Comparison of ENCODE assay signal across 12 mouse cellular contexts in genomic region chr5:125024002-125024401, GRCm38 (mm10). TPM values are rescaled to one million over a fixed set of nuclear protein-coding genes. Genes with fewer than 3 reads are reported as not detected.
A peak's percentile ranks its signal among the peaks of the same experiment; 100 is the strongest.
DNase-seq lines count a peak whose midpoint lies in the region; ATAC-seq and TF ChIP-seq lines count a peak whose summit lies in the region.
"Had no signal": no experiment of that assay in that cellular context is flagged by ENCODE, and none has a peak within 500 bp of the region (broad histone marks: within the 10 kb centered on the region; RNA-seq: fewer than 3 reads in every experiment).

No protein-coding gene starts in this region.

- WGBS in forebrain, embryonic 10.5 days = 78% methylated on average over 14 of the region's 14 CpGs
- WGBS in forebrain, embryonic 13.5 days = 83% methylated on average over 14 of the region's 14 CpGs
- WGBS in liver, adult 2 months = 94% methylated on average over 14 of the region's 14 CpGs
- WGBS in liver, embryonic 12.5 days (ENCODE audit: insufficient replicate concordance) = 83% methylated on average over 14 of the region's 14 CpGs

- DNase-seq in forebrain, embryonic 10.5 days (ENCODE audit: extremely low spot score, low spot score) = peak; percentile 33
- no peak for DNase-seq in liver, adult 2 months (ENCODE audit: extremely low read depth, low read depth, low spot score)
- DNase-seq in MN1 (ENCODE audit: low spot score) = peak; percentile 25
- DNase-seq in lung, postnatal 14 days = peak; percentile 36
- DNase-seq in gastrocnemius, postnatal 14 days = no peak

- H3K4me2 ChIP-seq in forebrain, embryonic 13.5 days = no peak overlapping the region
- no peak overlapping the region for H3K4me2 ChIP-seq in liver, embryonic 12.5 days
- H3K4me2 ChIP-seq: embryonic facial prominence, embryonic 13.5 days; limb, embryonic 12.5 days had no signal

- intact Hi-C loops in gastrocnemius, postnatal 14 days (cut with DNase I; ENCODE audit: low total_unique reads) = no loop called here

- no peak overlapping the region for H3K4me3 ChIP-seq in forebrain, embryonic 10.5 days
- no peak overlapping the region for H3K4me3 ChIP-seq in forebrain, embryonic 13.5 days
- no peak overlapping the region for H3K4me3 ChIP-seq in liver, adult 2 months (ENCODE audit: insufficient read depth, low read depth, low read length)
- H3K4me3 ChIP-seq in liver, embryonic 12.5 days = no peak overlapping the region
- H3K4me3 ChIP-seq: embryonic facial prominence, embryonic 13.5 days; limb, embryonic 12.5 days had no signal

- H3K27ac ChIP-seq in forebrain, embryonic 10.5 days = no peak overlapping the region
- H3K27ac ChIP-seq in forebrain, embryonic 13.5 days = no peak overlapping the region
- no peak overlapping the region for H3K27ac ChIP-seq in liver, adult 2 months (replicated peaks; ENCODE audit: insufficient read depth, low read depth, low read length)
- no peak overlapping the region for H3K27ac ChIP-seq in liver, embryonic 12.5 days
- H3K27ac ChIP-seq: embryonic facial prominence, embryonic 13.5 days; limb, embryonic 12.5 days had no signal

- peaks cover 4% of the 10 kb centered on the region; the same call in 1 of the 2 replicates for H3K4me1 ChIP-seq in forebrain, embryonic 10.5 days
- no peaks in the 10 kb centered on the region for H3K4me1 ChIP-seq in forebrain, embryonic 13.5 days
- peaks cover 5% of the 10 kb centered on the region for H3K4me1 ChIP-seq in liver, adult 2 months (ENCODE audit: control insufficient read depth, insufficient read depth, low read length)
- no peaks in the 10 kb centered on the region for H3K4me1 ChIP-seq in liver, embryonic 12.5 days
- H3K4me1 ChIP-seq: embryonic facial prominence, embryonic 13.5 days; limb, embryonic 12.5 days had no signal

- no peaks in the 10 kb centered on the region for H3K27me3 ChIP-seq in forebrain, embryonic 10.5 days (ENCODE audit: poor library complexity, severe bottlenecking)
- H3K27me3 ChIP-seq in forebrain, embryonic 13.5 days = no peaks in the 10 kb centered on the region
- no peaks in the 10 kb centered on the region for H3K27me3 ChIP-seq in liver, adult 2 months (ENCODE audit: control insufficient read depth, insufficient read depth, low read length)
- no peaks in the 10 kb centered on the region for H3K27me3 ChIP-seq in liver, embryonic 12.5 days (replicated peaks)
- H3K27me3 ChIP-seq: embryonic facial prominence, embryonic 13.5 days; limb, embryonic 12.5 days had no signal

- no peak overlapping the region for H3K9ac ChIP-seq in forebrain, embryonic 13.5 days
- H3K9ac ChIP-seq in liver, adult 2 months (ENCODE audit: low read depth, low read length) = no peak overlapping the region
- H3K9ac ChIP-seq in liver, embryonic 12.5 days = no peak overlapping the region
- H3K9ac ChIP-seq: embryonic facial prominence, embryonic 13.5 days; limb, embryonic 12.5 days had no signal

- peaks cover 99% of the 10 kb centered on the region for H3K36me3 ChIP-seq in forebrain, embryonic 10.5 days (replicated peaks)
- H3K36me3 ChIP-seq in forebrain, embryonic 13.5 days (ENCODE audit: poor library complexity, severe bottlenecking) = peaks cover 97% of the 10 kb centered on the region
- H3K36me3 ChIP-seq in liver, adult 2 months (ENCODE audit: control insufficient read depth, insufficient read depth, low read length) = peaks cover 27% of the 10 kb centered on the region
- peaks cover 84% of the 10 kb centered on the region for H3K36me3 ChIP-seq in liver, embryonic 12.5 days
- H3K36me3 ChIP-seq: G1E had no signal

- no peak for TF ChIP-seq POLR2A in liver, adult 2 months (IDR thresholded peaks at IDR 0.05; ENCODE audit: extremely low read depth, insufficient read depth, low read length)

- no peaks in the 10 kb centered on the region for H3K9me3 ChIP-seq in forebrain, embryonic 10.5 days
- no peaks in the 10 kb centered on the region for H3K9me3 ChIP-seq in forebrain, embryonic 13.5 days (replicated peaks)
- H3K9me3 ChIP-seq in liver, embryonic 12.5 days (replicated peaks) = no peaks in the 10 kb centered on the region
- H3K9me3 ChIP-seq: embryonic facial prominence, embryonic 13.5 days; limb, embryonic 12.5 days had no signal

- no peak for ATAC-seq in forebrain, embryonic 13.5 days
- ATAC-seq in liver, embryonic 12.5 days = no peak
- no peak for ATAC-seq in frontal cortex, adult (ENCODE audit: low TSS enrichment)

- TF ChIP-seq CTCF in liver, adult 2 months (IDR thresholded peaks at IDR 0.05; ENCODE audit: low read depth, low read length) = peak; percentile 60

- H3K79me2 ChIP-seq in liver, adult 2 months (ENCODE audit: control insufficient read depth, insufficient read depth, low read length) = no peaks in the 10 kb centered on the region

RNA-seq across cellular contexts. Expression of gene Rflna, which starts 21.0 kb away (rescaled TPM):
- polyA plus RNA-seq in forebrain, embryonic 10.5 days (2016; fragmentation: Nextera tagmentation; extraction: Ambion mirVana) = 3.4 and 4.3 TPM in 2 replicates
- polyA plus RNA-seq in forebrain, embryonic 13.5 days (2015; fragmentation: Nextera tagmentation; extraction: Ambion mirVana) = 2.7 and 3.5 TPM in 2 replicates
- not detected in 2 replicates for total RNA-seq in liver, adult 2 months (2014; rRNA removed)
- 0.22 and 0.24 TPM in 2 replicates for polyA plus RNA-seq in liver, adult 2 months (2012; rRNA removed)
- polyA plus RNA-seq in liver, embryonic 12.5 days (2016; fragmentation: Nextera tagmentation; extraction: Ambion mirVana) = 0.45 and 0.69 TPM in 2 replicates
- under 1 TPM; 0.84 to 0.98 TPM for total RNA-seq in gastrocnemius, postnatal 14 days (2021)
- total RNA-seq: G1E; neutrophil, adult 5-6 weeks had no signal
- polyA plus RNA-seq: G1E had no signal

Comparison
In these comparisons a context has a peak if more than half of its experiments do, and no peak if none do; other contexts are left out.
1. DNase-seq: peak in forebrain, embryonic 10.5 days (single experiment), MN1 (single experiment) and lung, postnatal 14 days (single experiment); none in liver, adult 2 months (single experiment) and gastrocnemius, postnatal 14 days (single experiment).